Mouse (Mus musculus) ovary, adult 18-20 months (tissue): ENCODE measurements around the gene Kcnk13.

Experiments
- DNase-seq: peaks from one replicate; pipeline ENCODE4 v3.0.0; 2022; ENCODE audit warnings: low spot score, mixed read lengths

Kcnk13 gene

GRCm38 (mm10) chr12:100015146-100015545 is 50.8 kb downstream of the Kcnk13 start:
- DNase-seq, result no peak

- DNase-seq, result no peak
Measured at GRCm38 (mm10) chr12:100017709-100018108, 53.4 kb downstream of the Kcnk13 start.

DNA sequence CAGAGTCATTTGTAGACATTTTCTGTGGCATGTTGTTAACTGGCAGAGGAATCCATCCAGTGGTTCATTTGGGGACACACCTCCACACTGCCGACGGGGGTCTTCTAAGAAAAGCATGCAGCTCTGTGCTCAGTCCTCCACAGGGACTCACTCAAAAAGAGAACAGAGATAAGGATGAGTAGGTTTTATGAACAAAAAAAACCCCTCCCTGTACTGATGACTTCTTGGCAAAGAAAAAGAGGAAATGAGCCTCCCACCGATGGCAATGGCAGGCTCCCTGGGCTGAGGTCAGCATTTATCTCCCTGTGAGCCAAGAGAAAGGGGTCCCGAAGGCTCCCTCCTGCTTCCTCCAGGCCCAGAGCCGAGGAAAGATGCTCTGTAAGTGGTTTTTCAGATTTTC is 58.2 kb downstream of the Kcnk13 start:
- DNase-seq, result no peak

- no peak for DNase-seq
Measured at GRCm38 (mm10) chr12:100023821-100024365, 59.6 kb downstream of the Kcnk13 start.

DNA sequence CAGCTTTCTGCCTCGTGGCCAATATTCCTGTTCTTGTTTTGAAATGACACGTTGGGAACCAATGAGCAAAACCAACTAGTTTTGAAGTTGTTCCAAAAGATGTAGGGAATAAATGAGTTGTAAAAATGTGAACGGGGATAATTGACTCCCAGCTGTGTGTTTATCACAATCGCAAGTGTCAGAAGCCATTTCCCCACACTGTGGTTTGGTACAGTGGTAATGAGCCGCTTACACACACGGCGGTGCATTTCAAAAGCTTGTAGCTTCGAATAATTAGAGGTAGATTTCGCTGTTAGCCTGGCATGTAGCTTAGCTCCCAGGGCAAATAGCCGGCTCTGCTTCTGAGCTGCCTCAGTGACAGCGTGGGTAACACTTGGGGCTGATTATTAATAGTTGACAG is 61.4 kb downstream of the Kcnk13 start:
- DNase-seq, result no peak

DNA sequence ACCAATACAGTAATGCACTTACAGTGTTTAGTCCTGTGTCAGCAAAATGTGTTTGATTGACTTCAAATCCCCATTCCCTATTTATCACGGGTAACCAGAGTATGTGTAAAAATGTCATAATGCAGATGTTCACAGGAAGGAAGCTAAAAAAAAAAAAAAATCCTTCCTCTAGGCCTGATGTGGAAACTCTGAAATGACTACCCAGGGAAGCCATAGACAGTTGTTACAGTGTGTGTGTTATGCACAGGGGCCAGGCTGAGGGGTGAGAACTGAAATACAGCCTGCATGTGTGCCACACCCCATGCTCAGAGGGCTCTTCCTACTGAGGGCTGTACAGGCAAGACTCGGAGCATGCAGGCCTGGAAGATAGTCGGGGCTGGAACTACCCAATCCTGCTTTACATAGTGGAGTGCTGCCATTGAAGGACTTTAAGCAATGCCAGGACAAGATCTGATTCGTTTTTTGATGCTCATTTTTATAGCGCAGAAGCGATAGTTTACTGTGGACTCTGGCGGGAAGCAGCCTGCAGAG is 62.5 kb downstream of the Kcnk13 start:
- DNase-seq, result no peak

DNA sequence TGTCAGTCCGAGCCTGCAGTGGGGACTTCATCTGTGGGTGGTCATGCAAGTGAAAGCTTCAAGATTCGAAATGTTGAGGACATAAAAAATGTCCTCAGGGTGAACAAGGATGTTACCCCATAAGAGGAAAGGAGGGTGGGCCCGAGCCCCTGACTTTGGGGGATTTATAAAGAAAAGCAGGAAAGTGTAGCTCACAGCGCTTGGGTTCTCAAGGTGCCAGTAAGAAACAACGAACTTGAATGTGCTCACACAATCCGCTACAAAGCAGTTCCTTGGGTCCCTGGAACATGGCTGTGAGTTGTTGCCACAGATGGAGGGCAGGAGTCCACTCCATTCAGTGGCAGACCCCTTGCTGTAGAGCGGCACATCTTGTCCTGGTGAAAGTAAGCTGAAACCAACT is 63.0 kb downstream of the Kcnk13 start:
- no peak for DNase-seq

- DNase-seq, result no peak
Measured at GRCm38 (mm10) chr12:100031681-100032080, 67.4 kb downstream of the Kcnk13 start.

GRCm38 (mm10) chr12:100032521-100032920 is 68.2 kb downstream of the Kcnk13 start:
- DNase-seq, result no peak

GRCm38 (mm10) chr12:100038741-100039262 is 74.5 kb downstream of the Kcnk13 start:
- DNase-seq, result no peak

- DNase-seq, result no peak
Measured at GRCm38 (mm10) chr12:100042116-100042515, 77.8 kb downstream of the Kcnk13 start.

GRCm38 (mm10) chr12:100044704-100045103 is 80.4 kb downstream of the Kcnk13 start:
- DNase-seq, result no peak

- DNase-seq, result no peak
Measured at GRCm38 (mm10) chr12:100050552-100050951, 86.3 kb downstream of the Kcnk13 start.

DNA sequence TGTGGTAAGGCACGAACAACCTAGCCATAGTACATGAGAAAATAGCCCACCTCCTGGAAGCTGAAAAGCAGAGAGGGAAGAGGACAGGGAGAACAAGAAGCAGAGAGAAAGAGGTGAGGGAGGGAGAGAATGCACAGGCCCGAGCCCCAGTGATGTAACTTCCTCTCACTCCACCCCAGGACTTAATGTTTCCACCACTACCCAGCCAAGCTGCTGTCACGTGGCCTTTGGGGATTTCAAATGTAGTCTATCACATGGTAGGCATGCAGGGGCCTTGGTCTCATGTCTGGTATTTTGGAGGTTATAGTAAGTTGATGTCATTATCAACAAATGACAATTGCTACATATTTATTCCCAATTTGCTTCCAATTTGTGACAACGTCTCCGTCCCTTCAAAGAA is 89.3 kb downstream of the Kcnk13 start:
- DNase-seq, result no peak

DNA sequence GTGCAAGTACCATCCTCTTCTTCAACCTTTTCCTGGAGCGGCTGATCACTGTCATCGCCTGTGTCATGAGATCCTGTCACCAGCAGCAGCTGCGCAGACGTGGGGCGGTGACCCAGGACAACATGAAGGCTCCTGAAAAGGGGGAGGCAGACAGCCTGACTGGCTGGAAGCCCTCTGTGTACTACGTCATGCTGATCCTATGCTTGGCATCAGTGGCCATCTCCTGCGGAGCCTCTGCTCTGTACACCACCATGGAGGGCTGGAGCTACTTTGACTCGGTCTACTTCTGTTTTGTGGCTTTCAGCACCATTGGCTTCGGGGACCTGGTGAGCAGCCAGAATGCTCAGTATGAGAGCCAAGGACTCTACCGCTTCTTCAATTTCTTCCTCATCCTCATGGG is 96.8 kb downstream of the Kcnk13 start:
- DNase-seq, result no peak

DNA sequence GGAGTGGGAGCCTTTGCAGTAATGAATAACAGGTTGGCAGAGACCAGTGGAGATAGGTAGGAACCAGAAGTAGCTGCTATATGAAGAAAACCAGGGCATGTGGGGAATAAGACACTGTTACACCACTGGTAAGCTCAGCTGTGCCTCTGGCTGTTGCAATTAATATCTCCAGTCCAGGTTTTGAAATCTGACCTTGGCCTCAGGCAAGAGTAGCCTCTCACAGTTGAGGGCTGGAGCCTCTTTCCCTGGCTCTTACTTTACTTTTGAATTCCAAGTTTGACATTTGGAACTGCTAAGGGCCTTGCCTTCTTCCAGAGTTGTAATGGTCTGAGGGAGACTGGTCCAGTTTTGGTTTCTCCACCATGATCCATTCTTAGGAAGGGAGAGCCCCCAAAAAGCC is 97.5 kb downstream of the Kcnk13 start:
- DNase-seq, result no peak

GRCm38 (mm10) chr12:100062584-100062983 is 98.3 kb downstream of the Kcnk13 start:
- DNase-seq, result no peak

DNA sequence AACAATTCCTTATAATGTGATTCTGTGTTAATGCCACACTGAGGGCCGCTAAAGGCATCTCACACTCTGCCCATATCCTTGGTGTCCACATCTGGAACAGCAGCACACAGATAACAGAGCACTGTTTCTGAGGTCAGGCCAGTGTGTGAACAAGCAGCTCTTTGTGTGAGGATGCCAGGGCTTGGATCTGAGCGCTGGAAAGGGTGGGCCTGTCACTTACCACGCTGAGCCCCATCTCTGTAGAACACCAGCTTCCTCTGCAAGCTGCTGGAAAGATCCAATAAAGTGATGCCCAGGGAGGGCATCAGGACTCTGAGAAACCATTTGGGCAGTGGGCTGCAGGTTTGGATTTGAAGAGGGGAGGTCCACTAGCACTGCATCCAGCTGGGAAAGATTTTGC is 100.8 kb downstream of the Kcnk13 start:
- DNase-seq, result no peak

GRCm38 (mm10) chr12:100067477-100067876 is 103.2 kb downstream of the Kcnk13 start:
- DNase-seq, result no peak

DNA sequence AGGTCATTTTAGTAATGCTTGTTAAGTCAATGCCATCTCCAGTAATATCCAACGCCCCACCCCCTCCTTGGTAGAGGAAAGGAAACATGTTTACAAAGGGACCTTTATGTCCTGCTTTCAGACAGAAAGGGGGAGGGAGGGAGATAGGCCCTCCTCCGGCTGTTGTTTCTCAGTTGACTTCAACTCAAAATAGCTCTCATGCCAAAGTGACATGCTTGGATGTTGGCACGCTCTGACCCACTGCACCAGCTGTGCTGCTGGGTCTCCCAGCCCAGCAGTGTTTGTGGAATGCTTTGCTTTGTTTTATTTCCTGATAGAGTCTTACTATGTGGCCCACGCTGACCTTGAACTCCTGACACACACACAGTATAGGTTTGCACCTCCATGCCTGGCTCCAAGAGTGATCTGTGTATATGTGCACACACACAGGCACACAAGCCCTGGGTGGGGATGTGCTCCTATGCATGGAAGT is 108.9 kb downstream of the Kcnk13 start:
- no peak for DNase-seq

- no peak for DNase-seq
Measured at GRCm38 (mm10) chr12:100075715-100076114, 111.4 kb downstream of the Kcnk13 start.

- DNase-seq, result no peak
Measured at GRCm38 (mm10) chr12:100079636-100080286, 115.5 kb downstream of the Kcnk13 start.

DNA sequence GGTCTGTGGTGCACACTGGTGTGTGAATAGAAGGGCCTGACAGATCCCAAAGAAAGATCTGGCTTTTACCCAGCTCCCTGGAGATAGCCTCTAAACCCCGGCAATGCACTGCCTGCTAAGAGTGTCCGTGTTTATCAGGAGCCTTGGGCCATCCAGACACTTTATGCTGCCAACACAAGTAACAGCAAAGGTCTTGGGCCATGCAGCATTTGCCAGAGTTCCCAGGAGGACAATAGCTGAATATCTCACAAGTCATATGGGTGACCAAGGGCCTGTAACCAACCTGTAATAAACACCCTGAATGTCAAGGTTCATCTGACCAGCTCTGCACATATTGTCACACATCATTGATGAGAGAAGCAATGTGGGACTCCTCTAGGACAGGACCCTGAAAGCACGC is 123.7 kb downstream of the Kcnk13 start:
- DNase-seq, result no peak

- DNase-seq, result no peak
Measured at GRCm38 (mm10) chr12:100089265-100089664, 125.0 kb downstream of the Kcnk13 start.
